In the genomic region with DNA sequence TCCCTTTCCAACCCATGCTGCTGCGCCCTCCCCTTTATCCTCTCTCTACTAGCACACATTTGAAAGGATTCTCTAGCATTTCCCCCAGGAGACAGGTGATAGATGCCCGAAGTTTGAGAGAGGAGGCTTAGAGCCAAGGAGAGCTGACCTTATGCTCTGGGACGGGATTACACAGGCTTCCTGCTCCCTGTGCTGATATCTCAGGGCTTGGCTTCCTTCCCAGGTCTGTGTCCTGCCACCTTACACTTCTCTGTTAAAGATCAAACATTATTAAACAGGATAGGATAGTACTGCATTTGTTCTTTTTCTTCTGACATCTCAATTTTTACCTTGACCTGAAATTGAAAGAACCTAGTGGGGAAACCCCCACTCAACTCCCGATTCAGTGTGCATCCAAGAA, we compare ENCODE assay signal across 22 mouse cellular contexts.
DNase-seq lines count a peak whose midpoint lies in the region; ATAC-seq lines count a peak whose summit lies in the region.
"Had no signal": no experiment of that assay in that cellular context is flagged by ENCODE, and none has a peak within 500 bp of the region (broad histone marks: within the 10 kb centered on the region; RNA-seq: fewer than 3 reads in every experiment).

No protein-coding gene starts in this region.

- H3K36me3 ChIP-seq in kidney, embryonic 16.5 days (ENCODE audit: insufficient read depth, low read length) = no peaks in the 10 kb centered on the region
- H3K36me3 ChIP-seq: forebrain, embryonic 10.5 days; heart, embryonic 13.5 days; intestine, embryonic 15.5 days; neural tube, embryonic 13.5 days had no signal

- 63% methylated on average over 4 of the region's 4 CpGs for WGBS in kidney, embryonic 16.5 days

- no peaks in the 10 kb centered on the region for H3K4me1 ChIP-seq in kidney, embryonic 16.5 days (ENCODE audit: insufficient read depth, low read length)
- H3K4me1 ChIP-seq: intestine, embryonic 15.5 days had no signal

- H3K4me3 ChIP-seq in kidney, embryonic 16.5 days (ENCODE audit: low read length) = no peak overlapping the region
- H3K4me3 ChIP-seq: forebrain, embryonic 10.5 days; heart, embryonic 13.5 days; intestine, embryonic 15.5 days; layer of hippocampus, adult 2 months; neural tube, embryonic 13.5 days had no signal

- no peak overlapping the region for H3K4me2 ChIP-seq in kidney, embryonic 16.5 days (replicated peaks; ENCODE audit: low read depth, low read length)
- H3K4me2 ChIP-seq: heart, embryonic 13.5 days; hindbrain, embryonic 14.5 days; intestine, embryonic 15.5 days; neural tube, embryonic 13.5 days had no signal

- no peaks in the 10 kb centered on the region for H3K27me3 ChIP-seq in kidney, embryonic 16.5 days (ENCODE audit: insufficient read depth, low read length)
- H3K27me3 ChIP-seq: heart, embryonic 13.5 days; intestine, embryonic 15.5 days; neural tube, embryonic 13.5 days had no signal

- H3K27ac ChIP-seq in kidney, embryonic 16.5 days (ENCODE audit: low read length) = no peak overlapping the region
- H3K27ac ChIP-seq: forebrain, embryonic 10.5 days; heart, embryonic 13.5 days; hindbrain, embryonic 14.5 days; intestine, embryonic 15.5 days; layer of hippocampus, adult 2 months; neural tube, embryonic 13.5 days had no signal

- peak; percentile 53 for ATAC-seq in cerebellum, adult (ENCODE audit: insufficient number of reproducible peaks, low FRiP score, low TSS enrichment)
- ATAC-seq in kidney, embryonic 16.5 days (ENCODE audit: low FRiP score, low TSS enrichment) = no peak
- ATAC-seq: forebrain, postnatal 0 days; intestine, embryonic 15.5 days; lung, postnatal 0 days had no signal

- DNase-seq in cerebellum, postnatal 4 days (ENCODE audit: low spot score in 2 of 2) = no peak
- DNase-seq in kidney, adult 8-10 months = peak; percentile 3 to 55
- DNase-seq in cerebellum, adult 18-20 months = peak; percentile 39 to 45
- DNase-seq in kidney, postnatal 14 days = peak; percentile 7
- DNase-seq in frontal cortex, postnatal 10 days (ENCODE audit: low spot score in 2 of 2) = no peak
- DNase-seq in B cell, adult 2 months = no peak
- DNase-seq: forebrain, postnatal 0 days; heart, adult 11 months; heart, postnatal 36 days; layer of hippocampus, postnatal 36 days; midbrain, embryonic 14.5 days; right cerebral cortex, adult 18-20 months; thymus, postnatal 25 days had no signal

- no peak overlapping the region for H3K9ac ChIP-seq in kidney, embryonic 16.5 days (replicated peaks; ENCODE audit: low read length)
- H3K9ac ChIP-seq: forebrain, postnatal 0 days; heart, embryonic 13.5 days; hindbrain, embryonic 14.5 days; intestine, embryonic 15.5 days; neural tube, embryonic 13.5 days had no signal

- no peaks in the 10 kb centered on the region for H3K9me3 ChIP-seq in kidney, embryonic 16.5 days (ENCODE audit: low read length)
- H3K9me3 ChIP-seq: forebrain, embryonic 10.5 days; heart, embryonic 13.5 days; intestine, embryonic 15.5 days; neural tube, embryonic 13.5 days had no signal

Comparison
In these comparisons a context has a peak if more than half of its experiments do, and no peak if none do; other contexts are left out.
1. DNase-seq: peak in kidney, adult 8-10 months (2 of 2), cerebellum, adult 18-20 months (2 of 2) and kidney, postnatal 14 days (single experiment); none in cerebellum, postnatal 4 days (0 of 2), frontal cortex, postnatal 10 days (0 of 2) and B cell, adult 2 months (0 of 2).